Mouse (Mus musculus): ENCODE measurements around the gene Tecpr1.
A peak's percentile ranks its signal among the peaks of the same experiment; 100 is the strongest.

Tecpr1 gene

DNA sequence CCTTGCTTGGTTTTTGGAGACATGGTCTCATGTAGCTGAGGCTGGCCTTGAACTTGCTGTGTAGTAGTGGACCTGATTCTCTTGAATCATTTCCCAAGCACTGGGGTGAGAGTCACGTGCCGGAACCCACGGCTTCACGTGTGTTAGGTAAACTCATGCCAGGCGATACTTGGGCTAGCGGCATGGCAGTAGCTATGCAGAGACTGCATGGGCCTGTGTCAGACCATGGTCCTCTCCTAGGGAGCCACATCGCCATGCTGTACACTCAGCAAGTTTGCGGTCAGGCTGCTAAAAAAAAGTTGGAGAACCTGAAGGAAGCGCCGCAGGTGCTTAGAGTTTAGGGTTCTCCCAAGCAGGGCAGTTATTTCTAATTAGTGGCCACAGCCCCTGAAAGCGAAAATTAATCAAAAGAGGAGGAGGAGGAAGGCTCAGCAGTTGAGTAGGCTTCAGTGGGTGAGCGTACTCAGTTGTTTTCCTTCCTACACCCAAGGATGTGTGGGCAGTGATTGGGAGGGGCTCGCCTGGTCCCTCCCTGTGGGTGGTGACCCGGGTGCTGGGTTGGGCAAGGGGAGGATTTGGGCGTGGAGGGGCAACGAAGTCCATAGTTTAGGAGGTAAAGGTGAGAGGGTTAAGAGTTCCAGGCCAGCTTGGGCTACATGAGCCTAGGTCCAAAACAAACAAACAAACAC is 30.9 kb upstream of the Tecpr1 start:
- no peak for ATAC-seq (ENCODE audit: insufficient number of reproducible peaks, low FRiP score, low TSS enrichment)

DNA sequence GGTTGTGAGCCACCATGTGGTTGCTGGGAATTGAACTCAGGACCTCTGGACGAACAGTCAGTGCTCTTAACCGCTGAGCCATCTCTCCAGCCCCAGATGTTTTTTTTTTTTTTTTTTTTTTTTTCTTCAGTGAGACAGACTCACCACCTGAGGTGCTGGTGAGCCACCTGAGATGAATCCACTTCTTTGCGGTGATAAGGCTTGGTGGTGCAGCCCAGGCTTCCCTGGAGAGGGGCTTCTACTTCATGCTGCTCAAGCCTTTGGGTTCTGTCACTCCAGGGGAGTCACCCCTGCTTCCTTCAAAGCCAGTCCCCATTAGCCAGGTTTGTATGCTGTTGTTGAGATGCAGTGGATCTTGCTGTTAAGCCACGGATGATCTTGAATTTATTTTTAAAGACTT is 29.8 kb upstream of the Tecpr1 start:
- no peak for ATAC-seq (ENCODE audit: insufficient number of reproducible peaks, low FRiP score, low TSS enrichment)

DNA sequence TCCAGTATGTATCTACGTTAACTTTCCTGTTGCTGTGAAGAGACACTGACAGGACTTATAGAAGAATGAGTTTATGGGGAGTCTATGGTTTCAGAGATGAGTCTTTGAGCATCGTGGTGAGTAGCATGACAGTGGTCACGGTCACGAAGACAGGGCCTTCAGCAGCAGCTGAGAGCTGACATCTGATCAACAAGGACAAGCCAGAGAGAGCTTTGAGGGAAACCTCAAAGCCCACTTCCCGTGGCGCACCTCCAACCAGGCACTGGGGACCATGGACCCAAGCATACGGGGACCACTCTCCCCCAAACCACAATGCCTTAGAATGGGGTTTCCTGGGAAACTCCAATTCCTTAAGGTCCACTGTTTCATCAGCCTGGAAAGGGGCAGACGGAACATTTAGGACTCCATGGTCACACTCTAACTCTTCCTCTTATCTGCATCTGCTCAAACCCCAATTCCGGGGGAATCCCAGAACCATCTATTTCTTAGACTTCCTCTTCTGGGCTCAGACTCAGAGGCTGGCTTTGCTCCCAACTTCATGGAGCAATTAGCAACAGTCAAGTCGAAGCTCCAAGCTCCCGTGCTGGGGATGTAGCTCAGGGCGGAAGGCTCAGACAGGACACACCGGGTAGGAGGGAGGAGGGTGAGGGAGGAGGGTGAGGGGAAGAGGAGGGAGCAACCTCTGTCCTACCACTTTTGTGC is 28.6 kb upstream of the Tecpr1 start:
- ATAC-seq (ENCODE audit: insufficient number of reproducible peaks, low FRiP score, low TSS enrichment): no peak

DNA sequence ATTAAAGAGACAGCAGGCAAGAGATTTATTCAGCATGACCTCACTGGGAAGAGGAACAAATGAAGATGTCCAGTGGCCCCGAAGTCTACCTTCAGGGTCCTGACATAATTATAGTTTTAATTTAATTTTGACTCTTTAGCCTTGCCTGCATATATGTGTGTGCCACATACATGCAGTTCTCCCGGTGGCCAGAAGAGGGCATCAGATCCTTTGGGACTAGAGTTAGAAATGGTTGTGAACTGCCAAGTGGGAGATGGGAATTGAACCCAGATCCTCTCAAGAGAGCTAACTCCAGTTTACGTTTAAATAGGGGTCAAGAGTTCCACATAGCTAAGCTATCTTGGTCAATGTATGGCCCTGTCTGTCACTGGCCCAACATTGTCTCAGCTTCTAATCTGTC is 26.5 kb upstream of the Tecpr1 start:
- no peak for ATAC-seq (ENCODE audit: insufficient number of reproducible peaks, low FRiP score, low TSS enrichment)

DNA sequence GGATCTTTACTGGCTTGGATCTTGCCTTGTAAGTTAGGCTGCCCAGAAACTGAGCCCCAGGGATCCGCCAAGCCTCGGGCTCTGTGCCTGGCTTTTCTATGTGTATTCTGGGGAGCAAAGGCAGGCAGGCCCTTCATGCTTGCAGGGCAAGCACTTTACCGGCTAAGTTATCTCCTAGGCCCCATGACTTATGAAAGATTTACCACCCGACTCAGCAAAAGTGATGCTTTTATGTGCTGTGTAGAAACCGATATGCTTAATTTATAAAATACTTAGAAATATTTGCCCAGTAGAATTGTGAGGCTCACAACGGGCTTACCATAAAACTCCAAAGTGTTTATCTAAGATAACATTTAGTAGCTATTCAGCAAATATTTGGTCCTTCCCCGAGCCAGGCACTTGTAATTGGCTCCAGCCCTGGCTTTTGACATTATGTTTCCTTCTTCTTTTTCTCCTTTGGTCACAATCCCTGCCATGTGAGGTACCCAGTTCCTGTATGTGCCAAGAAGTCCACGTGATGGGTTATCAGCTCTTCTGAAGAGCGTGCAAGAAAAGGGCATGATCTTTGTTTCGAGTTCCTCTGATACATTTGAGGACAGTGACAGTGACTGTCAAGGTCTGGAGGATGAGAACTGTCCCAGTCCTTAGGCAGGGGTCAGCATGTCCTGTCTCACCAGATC is 24.6 kb upstream of the Tecpr1 start:
- no peak for ATAC-seq (ENCODE audit: insufficient number of reproducible peaks, low FRiP score, low TSS enrichment)

DNA sequence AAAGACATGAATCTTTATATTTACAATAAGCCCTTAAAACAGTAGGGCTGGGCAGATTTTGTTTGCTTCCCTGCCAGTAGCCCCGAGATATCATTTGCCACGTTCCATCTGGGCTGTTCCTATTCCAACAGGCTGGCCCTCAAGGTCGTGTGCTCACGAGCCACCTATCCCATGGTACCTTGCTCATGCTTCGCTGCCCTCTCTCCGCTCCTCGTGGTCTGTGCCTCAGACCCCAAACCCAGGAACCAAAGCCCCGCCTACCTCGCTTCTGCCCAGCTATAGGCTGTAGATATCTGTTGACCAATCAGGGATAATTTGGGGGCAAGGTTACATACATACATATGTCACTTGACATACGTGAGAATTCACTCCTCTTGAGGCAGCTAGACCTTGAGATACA is 23.9 kb upstream of the Tecpr1 start:
- no peak for ATAC-seq (ENCODE audit: insufficient number of reproducible peaks, low FRiP score, low TSS enrichment)

DNA sequence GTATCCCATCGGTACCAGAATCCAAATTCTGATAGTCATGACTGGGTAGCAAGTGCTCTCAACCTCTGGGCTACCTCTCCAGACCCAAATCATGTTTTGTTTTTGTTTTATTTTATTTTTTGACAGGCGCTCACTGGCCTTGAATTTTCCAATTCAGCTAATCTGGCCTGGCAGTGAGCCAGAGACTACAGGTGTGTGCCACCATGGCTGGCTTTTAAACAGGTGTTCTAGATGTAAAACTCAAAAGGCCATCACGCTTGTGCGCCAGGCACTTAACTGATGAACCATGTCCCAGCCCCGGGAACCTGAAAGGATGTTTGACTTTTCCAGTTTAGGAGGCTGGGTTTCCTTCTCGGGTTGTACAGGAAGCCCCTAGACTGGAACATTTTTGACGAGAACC is 23.3 kb upstream of the Tecpr1 start:
- no peak for ATAC-seq (ENCODE audit: insufficient number of reproducible peaks, low FRiP score, low TSS enrichment)

DNA sequence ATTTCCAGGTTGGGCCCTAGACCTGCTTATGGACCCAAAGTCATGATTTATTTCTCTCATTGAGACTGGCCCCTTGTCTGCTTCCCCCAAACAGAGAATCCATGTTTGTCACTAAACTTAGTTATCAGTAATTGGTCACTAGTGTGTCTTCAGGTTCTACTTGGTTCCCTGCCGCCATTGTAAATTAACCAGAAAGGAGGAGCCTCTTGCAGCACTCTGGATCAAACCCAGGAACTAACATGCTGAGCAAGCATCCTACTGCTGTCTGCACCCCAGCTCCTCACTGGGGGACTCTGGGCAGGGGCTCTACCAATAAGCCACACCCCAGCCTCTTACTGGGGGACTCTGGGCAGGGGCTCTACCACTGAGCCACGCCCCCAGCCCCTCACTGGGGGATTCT is 22.2 kb upstream of the Tecpr1 start:
- ATAC-seq (ENCODE audit: insufficient number of reproducible peaks, low FRiP score, low TSS enrichment): no peak

DNA sequence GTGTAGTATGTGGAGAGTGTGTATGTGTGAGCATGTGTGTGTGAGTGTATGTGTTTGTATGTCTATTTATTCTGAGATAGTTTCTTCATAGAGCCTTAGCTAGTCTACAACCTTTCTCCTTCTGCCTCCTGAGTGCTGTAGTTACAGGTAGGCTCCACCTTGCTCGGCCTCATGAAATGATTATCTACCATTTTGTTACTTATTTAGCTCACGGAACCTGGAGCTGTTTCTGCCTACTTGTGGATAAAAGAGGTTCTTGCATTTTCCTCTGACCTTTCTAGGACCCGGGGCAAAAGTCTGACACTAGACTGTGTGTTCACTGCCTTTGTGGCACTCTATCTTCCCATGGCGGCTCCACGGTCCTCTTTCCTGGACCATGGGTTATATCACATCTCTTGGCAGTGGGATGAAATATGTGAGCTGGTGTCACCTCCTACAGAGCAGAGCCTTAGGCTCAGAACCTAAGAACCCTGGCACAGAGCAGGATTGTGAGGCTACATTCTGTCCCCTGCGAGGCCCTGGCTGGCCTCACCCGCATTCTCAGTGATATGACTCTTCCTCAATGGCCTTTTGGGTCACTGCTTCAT is 20.6 kb upstream of the Tecpr1 start, which contains the start of gene Bri3:
Bri3 (plus strand) TSS at position 537 of the 587 bp plus-strand sequence.
- ATAC-seq (ENCODE audit: insufficient number of reproducible peaks, low FRiP score, low TSS enrichment): no peak

DNA sequence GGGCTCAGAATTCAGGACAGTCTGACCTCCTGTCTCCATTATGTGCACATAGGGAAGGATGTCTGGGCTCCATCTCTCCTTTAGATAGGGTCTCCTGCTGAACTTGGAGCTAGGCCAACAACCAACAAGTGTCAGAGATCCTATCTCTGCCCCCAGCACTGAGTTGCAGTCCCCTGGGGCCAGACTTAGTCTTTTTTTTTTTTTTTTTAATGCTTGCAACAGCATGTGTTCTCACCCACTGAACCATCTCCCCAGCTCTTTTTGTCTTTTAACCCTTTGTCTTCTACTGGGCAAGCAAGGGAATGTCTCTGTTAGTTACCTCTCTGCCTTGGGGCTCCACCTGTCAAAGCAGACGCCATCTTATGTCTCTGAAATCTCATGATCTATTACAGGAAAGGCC is 15.6 kb upstream of the Tecpr1 start:
- no peak for ATAC-seq (ENCODE audit: insufficient number of reproducible peaks, low FRiP score, low TSS enrichment)

DNA sequence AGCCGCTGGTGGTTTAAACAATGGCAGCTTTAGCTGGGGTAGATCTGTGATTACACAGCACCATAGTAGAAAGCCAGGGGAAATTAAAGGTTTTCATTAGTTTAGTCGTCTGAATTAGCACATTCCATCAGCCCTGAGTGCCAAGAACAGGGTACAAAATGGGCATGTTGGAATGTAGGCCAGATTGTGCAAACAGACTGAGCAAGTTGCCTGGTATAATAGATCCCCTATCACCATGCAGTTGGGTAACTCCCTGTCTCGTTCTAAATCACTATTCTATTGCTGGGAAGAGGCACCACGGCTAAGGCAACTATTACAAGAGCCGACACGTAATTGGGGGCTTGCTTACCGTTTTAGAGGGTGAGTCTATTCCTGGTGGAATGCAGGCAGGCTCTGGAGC is 11.3 kb upstream of the Tecpr1 start:
- ATAC-seq (ENCODE audit: insufficient number of reproducible peaks, low FRiP score, low TSS enrichment): no peak

DNA sequence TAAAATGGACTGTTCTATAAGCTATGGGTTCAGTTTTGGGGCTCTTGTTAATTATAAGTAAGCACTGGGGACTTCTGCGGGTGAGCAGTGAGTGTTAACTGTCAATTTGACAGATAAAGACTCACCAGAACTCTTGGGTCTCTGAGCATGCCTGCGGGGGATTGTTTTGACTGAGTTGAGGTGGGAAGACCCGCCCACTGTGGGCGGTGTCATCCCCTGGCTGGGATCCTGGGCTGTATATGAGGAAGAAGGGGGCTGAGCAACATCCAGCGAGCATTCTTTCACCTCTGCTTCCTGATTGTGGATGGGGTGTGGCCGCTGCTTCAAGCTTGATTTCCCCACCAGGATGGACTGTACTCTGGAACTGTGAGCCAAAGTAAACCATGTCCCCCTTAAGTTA is 10.8 kb upstream of the Tecpr1 start:
- ATAC-seq (ENCODE audit: insufficient number of reproducible peaks, low FRiP score, low TSS enrichment): no peak

DNA sequence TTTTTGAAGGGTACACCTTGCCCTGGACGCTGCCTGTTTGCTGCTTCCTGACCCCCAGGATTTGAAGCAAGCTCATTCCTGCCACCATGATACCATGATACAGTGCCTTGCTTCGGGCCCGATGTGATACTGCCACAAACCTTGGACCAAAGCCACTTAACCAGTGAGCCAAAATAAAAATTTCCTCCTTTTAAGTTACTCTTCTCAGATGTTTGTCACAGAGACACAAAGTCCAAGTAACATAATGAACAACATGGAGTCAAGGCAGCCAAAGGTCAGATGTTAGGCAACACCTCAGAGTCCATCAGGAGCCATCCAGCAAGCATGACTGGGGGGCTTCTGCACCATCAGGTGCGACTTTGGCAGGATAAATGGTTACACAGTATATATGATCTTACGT is 9.1 kb upstream of the Tecpr1 start:
- no peak for ATAC-seq (ENCODE audit: insufficient number of reproducible peaks, low FRiP score, low TSS enrichment)

DNA sequence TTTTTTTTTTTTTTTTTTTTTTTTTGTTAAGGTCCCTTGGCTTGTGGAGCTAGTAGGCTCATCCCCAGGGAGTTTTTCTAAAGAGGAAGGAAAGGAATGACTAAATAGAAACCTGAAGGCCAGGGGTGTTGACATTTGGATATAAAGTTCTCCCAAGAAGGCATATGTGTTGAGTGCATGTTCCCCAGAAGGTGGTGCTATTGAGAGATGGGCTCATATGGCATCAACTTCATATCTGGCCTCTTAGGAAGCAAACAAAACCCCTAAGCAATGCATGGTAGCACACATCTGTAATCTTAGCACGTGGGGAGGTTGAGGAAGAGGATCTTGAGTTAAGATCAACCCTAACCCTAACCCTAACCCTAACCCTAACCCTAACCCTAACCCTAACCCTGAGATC is 8.0 kb upstream of the Tecpr1 start:
- ATAC-seq (ENCODE audit: insufficient number of reproducible peaks, low FRiP score, low TSS enrichment): no peak

DNA sequence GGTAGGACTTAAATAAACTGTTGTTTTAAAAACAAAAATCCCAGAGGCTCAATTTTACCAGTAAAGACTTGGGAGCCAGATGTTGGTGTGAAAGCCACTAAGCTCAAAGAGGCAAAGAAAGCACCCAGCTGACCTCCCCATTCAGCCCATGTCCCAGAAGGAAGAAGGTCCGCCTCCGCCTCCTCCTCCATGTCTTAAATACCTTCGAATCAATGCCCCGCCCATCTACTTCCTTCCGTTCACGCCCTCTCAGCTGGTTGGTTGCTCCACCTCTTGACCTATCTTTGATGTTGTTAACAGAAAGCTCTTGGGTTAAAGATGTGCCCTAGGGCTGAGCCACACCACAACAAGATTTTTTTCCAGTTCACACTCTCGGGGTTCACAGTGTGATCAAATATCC is 6.8 kb upstream of the Tecpr1 start:
- ATAC-seq (ENCODE audit: insufficient number of reproducible peaks, low FRiP score, low TSS enrichment): no peak

DNA sequence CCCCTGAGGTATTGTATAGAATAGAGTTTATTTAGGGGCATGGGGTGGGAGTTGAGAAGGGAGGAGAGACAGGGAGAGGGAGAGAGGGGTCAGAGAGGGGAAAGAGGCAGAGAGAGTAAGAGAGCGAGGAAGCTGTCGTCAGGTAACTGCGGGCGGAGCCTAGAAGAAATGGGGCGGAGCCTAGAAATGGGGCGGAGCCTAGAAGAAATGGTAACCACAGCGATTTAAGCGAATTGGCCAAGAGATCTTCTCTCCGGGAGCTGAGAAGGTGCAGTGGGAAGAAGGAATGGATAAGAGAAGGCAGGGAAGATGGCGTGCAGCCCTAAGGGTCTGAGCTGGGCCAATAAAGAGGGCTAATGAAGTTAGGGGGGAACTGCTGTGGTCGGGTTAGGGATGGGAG is 2.8 kb upstream of the Tecpr1 start:
- no peak for ATAC-seq (ENCODE audit: insufficient number of reproducible peaks, low FRiP score, low TSS enrichment)

DNA sequence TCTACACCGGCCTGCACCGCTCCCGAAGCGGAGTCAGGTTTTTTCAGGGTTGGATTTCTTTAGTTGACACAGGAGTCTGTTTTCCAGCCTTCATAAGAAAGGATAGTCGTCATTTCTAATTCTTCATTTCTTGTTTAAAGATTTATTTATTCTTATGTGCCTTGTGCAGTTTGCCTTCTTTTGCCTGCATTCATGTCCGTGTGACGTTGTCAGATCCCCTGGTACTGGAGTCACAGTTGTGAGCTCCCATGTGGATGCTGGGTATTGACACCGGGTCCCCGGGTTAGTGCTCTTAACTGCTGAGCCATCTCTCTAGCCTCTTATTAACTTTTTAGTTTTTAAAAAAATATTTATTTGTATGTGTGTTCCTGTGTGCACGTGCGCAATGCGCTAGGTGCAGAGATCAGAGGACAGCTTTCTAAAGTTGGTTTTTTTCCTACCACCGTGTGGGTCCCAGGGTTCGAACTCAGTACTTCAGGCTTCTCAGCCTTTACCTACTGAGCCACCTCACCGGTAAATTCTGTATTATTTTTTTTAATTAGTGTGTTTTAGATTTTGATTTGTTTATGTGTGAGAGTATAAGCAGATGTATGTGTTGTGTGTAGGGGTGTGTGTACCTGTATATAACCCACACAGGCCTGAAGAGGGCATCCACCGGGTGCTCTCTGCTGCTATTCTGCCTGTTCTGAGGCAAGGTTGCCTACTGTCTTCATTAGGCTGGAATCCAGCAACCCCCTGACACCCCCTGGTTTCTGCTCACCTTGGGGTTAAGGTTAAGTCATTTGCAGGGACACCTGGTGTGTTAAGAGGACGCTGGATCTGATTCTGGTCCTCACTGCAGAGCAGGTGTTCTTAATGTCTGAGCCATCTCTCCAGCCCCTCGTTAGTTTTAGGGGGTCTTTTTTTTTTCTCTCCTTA is 743 bp upstream of the Tecpr1 start:
- no peak for ATAC-seq (ENCODE audit: insufficient number of reproducible peaks, low FRiP score, low TSS enrichment)

DNA sequence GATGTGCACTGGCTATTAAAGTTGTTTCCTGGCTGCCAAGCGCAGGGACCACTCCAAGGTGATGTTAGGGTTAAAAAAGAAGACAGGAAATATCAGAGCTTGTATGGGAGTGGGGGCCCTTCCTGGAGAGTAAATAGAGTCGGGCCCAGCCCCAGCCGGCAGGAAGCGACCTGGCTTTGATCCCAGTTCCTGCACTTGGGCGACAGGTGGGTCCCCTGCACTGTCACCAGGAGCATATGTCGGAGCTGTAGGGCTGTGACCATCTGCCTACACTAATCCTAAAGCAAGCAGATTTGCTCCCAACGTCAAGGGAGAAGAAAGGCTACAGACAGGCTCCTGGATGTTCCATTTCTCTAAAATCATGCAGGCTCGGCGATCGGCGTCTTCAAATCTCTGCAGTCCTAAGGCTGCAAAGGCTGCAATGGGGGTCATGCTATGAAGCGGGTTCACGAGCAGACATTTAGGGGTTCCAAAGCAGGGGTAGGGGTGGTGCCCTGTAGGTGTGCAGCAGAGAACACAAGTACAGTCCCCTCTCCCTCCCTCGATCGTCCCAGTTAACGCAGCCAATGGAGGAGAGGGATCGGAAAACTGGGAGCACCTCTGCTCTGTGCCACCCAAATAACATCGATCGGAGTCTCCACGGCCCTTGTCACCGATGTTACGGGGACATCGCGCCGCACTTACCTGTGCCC is 458 bp downstream of the Tecpr1 start:
- peak; percentile 59 for ATAC-seq (ENCODE audit: insufficient number of reproducible peaks, low FRiP score, low TSS enrichment)

DNA sequence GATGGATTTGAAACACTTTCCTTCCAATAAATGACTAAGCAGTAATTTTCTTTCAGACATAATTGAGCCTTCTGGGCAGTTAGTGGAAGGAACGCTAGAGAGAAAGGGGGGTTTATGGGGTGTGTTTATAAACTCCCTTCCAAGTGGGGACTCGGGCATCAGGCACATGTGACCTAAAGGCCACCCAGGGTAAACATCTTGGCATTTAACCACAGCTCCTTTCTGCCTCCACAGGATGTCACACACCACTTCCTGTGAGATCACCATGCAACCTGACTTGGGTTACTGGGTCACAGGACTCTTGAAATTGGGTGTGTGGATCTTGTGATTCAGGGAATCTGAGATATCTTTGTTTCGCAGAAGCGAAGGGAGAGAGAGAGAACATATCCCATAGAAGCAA is 2.1 kb downstream of the Tecpr1 start:
- ATAC-seq (ENCODE audit: insufficient number of reproducible peaks, low FRiP score, low TSS enrichment): no peak

DNA sequence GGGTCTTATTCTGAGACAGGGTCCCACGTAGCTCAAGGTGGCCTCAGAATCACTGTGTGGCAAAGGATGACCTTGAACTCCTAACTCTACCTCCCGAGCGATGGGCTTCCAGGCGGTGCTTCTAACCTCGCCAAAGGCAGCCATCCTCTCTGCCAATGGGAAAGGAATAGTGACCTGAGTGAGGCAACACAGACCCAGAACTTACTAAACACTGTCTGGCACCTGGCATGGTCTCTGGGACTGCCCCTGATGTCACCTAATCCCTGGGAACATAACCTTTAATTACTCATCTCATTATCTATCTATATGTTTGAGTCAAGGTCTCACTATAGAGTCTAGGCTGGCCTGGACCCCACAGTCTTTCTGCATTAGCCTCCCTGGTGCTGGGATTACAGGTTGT is 3.5 kb downstream of the Tecpr1 start:
- no peak for ATAC-seq (ENCODE audit: insufficient number of reproducible peaks, low FRiP score, low TSS enrichment)

All from cerebellum, adult (tissue).